Mouse (Mus musculus) lung, postnatal 4 days (tissue): ENCODE results near the gene Gm45783.
A peak's percentile ranks its signal among the peaks of the same experiment; 100 is the strongest.
"Not testable (repeated sequence)": the region's sequence is repeated elsewhere in the genome, so short reads cannot be mapped to it uniquely, and the experiment has no call there.

Experiments used
- DNase-seq, 2 experiments: peaks; one replicate each; pipeline ENCODE4 v3.0.0; 2021

The Gm45783 gene

DNA sequence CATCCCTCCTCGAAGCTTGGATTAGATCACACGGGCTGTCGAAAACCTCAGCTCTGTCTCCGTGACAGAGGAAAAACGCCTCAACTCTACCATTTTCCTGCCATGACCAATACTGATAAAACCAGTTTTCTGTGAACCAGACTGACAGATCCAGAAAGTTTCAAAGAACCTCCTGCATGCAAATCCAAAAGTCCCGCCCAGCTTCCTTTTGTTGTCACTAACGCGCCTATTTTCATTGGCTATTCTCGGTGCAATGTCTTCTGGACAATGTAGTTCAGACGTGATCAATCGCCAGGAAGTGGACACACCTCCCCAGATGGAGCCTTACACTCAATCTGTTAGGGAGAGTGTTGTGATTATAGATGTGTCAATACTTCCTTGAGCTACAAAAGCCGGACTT lies at the start of gene Gm45783:
TSS of gene Gm45783 (minus strand) at position 143 of the 400 bp plus-strand sequence.
- not testable (repeated sequence) for DNase-seq

DNA sequence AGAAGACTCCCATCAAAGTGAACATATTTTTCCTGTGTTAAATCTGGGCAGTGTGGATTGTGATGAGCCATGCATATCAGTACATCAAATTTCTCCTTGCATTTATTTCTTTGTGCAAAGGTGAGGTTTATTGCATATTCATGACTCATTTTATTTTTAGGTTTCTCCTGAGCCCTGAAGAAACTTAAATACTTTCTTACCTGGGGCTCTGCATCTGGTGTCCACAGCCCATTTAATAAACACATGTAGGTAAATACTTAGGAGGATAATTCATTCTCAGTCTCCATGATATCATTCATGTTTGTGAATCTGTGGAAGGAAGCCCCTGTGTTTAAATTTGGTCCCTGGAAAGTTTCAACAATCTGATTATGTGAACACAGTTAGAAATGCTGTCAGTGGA lies 25.2 kb upstream of the Gm45783 start, which contains the start of gene Vmn2r31:
TSS of gene Vmn2r31 (minus strand) at position 101 of the 400 bp plus-strand sequence.
- DNase-seq: not testable (repeated sequence)

DNA sequence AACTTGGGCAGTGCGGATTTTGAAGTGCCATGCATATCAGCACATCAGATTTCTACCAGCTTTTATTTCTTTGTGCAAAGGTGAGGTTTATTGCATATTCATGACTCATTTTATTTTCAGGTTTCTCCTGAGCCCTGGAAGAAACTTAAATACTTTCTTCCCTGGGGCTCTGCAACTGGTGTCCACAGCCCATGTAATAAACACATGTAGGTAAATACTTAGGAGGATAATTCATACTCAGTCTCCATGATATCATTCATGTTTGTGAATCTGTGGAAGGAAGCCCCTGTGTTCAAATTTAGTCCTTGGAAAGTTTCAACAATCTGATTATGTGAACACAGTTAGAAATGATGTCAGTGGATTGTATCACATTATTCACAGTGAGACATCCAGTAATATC lies 36.9 kb downstream of the Gm45783 start, which contains the start of gene Vmn2r30:
TSS of gene Vmn2r30 (minus strand) at position 101 of the 400 bp plus-strand sequence.
- DNase-seq: not testable (repeated sequence)

DNA sequence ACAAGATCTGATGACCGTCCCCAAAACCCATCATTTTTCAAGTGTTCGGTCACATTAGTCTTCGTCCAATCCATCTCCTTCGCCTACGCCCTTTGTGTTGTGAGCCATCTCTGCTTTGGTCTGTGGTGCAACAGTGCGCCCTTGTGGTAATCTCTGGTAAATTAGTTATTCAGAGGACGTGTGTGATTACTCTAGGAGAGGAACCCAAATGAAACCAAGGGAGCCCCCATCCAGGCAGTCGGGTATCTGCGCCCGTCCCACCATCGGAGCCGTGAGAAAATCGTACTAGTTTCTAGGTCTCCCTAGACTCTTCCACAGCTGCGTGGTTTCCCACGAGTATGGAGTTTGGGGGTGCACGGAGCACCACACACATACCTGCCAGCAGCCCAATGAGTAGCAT lies 78.8 kb downstream of the Gm45783 start:
- peak in 1 of 2 experiments; percentile 70 for DNase-seq
